Mouse (Mus musculus) gonadal fat pad, adult 2 months (tissue): ENCODE data around the gene Gart. TPM values are rescaled to one million over a fixed set of nuclear protein-coding genes. Genes with fewer than 3 reads are reported as not detected.

Experiments used
- DNase-seq: peaks from one replicate; pipeline ENCODE4 v3.0.0-alpha.2; 2012; ENCODE audit warnings: low read depth
- polyA plus RNA-seq: library from polyadenylated mRNA; depleted of rRNA; stranded (reverse); fragments of >200 nt; gene quantifications from 2 replicates; pipeline ENCODE4 v1.2.3, GENCODE M21; 2012

Gene Gart
- polyA plus RNA-seq, 1 experiment, result 36.3 TPM

DNA sequence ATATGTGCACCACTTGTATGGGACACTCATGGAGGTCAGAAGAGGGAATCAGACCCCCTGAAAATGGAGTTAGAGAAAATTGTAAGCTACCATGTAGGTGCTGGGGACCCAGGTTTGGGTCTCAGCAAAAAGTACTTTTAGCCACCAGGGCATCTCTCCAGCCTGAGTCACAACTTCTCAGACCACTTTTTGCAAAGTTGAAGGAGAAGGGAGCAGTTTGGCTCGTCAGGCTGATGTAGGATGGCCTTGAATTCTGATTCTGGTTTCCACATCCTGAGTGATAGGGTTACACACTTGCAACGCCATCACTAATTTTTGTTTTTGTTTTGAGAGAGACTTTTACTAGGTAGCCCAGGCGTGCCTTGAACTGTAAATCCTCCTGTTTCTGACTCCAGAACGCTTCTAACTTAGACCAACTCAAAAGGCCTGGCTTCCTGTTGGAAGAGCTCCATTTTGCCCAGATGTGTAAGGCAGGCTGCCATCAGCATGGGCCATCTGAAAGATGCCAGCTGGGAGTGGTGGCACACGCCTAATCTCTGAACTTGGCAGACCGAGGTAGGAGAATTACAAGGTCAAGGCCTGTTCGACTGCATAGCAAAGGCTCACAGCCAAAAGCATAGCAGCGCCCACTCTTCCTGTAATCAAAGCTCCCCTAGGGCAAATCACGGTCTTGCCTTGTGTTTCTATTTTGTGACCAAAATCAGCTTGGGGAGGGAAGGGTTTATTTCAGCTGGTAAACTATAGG is 37.1 kb downstream of the Gart start:
- no peak for DNase-seq

DNA sequence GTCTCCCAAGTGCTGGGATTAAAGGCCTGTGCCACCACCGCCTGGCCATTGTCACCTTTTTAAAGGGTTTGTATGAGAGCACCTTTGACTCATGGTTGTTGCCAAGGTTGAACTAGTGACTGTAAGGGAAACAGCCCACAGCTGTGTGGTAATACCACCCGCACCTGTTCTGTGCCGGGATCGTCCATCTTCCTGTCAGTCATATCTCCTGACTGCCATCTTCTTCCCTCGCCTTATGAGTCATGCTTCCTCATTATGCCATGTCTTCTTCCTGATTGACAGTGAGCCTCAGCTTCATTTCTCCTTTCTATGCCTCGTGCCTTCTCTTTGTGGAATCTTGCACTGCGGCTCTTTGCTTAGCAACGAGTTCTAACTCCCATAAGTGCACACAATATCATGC is 39.8 kb downstream of the Gart start:
- no peak for DNase-seq

DNA sequence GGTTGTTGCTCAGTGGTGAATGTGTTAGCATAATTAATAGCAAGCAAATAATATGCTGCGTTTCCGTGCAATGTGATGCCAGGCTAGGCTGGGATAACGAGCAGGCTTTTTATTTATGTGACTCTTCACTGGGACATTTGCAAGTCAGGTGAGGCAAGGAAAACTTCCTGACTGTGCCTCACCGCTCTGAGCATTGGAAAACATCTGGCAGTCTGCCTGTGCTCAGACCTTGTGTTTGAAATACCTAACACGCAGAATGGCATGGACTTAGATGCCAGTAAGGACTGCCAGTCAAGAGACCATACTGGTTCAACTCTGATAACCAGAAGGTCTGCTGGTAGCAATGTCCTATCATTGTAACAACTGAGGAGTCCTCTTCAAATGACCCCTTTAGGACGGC is 41.6 kb downstream of the Gart start:
- DNase-seq, result no peak

DNA sequence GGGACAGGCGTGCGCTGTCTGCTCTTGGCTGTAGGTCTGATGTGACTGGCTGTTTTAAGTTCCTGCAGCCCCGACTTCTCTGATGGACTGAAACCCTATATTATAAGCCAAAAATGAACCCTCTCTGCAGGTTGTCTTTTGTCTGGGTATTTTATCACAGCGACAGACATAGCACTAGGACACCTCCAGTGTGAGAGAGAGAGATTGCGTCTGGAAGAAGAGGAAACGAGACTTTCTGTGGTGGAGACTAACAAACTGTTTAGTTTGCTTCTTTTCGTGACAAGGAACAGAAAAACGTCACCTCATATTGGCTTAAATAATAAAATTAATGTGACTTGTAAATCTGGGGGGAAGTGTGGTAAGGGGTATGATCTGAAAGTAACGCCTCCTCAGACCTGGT is 45.1 kb downstream of the Gart start:
- no peak for DNase-seq

DNA sequence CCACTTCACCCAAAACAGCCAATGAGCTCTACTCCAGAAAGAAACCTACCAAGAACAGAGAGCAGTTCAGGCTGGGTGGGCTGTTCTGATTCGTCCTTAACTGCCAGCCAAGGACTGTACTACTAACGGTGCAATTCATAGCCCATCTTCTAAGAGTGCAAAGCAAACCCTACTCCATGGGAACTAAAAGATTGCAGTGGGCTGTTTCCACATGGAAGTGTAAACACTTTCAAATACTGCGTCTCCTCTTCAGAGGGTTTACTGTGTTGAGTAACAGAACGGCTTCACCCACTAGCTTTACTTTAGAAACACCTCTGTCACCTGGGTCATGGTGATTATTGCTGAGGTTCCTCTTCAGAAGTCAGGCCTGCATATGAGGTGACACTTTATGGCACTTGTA is 45.7 kb downstream of the Gart start:
- no peak for DNase-seq

DNA sequence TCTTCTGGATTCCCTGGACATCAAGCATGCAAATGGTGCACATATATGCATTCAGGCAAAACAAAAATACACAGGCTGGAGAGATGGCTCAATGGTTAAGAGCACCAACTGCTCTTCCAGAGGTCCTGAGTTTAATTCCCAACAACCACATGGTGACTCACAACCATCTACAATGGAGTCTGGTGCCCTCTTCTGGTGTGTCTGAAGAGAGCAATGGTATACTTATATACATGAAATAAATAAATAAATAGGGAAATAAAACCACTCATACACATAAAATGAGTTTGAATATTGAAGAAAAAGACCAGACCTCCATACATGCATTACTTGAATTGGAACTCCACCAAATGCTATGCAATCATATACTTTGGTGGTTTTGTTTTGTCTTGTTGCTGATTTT is 47.5 kb downstream of the Gart start:
- no peak for DNase-seq

DNA sequence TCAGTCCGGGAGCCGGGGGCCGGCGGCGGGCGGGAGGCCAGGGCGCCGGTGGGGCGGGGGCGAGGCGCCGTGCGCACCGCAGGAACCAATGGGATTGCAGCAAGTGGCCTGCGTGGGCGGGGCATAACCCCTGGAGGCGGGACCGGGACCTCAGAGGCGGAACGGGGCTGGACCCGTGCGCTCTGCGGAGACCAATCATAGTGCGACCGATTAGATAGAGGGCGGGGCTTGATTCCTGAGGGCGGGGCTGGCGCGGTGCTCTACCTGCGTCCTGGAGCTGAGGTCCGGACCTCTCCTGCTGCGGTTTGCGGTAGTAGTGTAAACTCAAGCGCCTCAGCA is 49.1 kb downstream of the Gart start, which contains the start of gene Tmem50b:
Tmem50b (minus strand) TSS at position 129 of the 339 bp plus-strand sequence.
- no peak for DNase-seq

DNA sequence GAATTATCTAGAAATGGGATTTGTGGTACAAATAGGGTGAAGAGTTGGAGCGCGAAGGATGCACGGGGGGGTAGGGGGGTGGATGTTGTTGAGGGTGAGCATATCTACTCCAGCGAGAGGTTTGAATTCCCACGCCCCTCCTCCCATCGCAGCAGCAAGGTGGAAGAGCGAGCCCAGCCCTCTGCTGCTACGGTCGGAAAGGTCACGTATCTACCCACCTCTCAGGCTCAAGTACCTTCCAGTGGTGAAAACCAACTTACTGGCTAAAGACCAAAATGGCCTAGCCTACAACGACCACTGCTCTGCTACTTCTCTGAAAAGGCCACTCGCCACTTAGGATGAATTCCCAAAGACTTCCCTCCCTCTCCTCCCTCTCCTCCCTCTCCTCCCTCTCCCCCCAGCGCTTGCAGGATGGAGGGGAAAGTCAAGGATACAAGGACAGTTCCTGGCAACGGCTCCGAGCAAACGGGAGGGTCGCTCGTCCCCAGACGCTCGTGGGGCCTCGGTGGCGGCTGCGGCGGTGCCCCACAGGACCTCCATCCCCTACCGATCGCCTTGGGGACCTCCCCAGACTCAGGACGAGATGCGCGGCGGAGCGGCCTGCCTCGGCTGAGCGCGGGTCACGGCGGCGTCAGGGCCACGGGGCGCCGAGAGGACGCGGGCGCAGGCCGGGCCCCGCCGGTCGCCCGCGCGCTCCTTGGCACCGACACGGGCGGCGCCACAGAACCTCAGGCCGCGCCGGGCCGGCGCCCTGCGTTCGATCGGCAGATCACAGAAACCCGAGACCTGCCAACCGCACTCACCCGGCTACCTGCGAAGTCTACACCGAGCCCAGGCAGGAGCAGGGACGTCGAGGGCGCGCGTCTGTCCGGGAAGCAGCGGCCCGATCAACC is 49.7 kb downstream of the Gart start:
- DNase-seq, result no peak

DNA sequence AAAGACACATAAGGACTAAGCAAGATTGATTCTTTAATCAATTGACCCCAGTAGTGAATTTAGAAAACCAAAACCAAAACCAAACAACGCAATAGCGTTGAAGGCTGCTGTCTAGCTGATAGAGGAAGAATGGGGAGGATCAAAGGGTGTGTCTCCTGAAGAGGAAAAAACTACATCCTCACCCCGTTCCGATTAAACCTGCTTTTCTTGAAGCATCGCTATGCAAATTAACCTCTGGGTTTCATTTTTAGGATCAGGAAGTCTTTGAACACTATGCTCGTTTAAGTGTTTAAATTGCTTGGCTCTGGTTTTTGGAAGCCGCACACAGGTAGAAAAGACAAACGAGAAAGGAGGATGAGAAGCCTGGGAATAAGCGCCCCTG is 50.4 kb downstream of the Gart start:
- DNase-seq, result no peak

DNA sequence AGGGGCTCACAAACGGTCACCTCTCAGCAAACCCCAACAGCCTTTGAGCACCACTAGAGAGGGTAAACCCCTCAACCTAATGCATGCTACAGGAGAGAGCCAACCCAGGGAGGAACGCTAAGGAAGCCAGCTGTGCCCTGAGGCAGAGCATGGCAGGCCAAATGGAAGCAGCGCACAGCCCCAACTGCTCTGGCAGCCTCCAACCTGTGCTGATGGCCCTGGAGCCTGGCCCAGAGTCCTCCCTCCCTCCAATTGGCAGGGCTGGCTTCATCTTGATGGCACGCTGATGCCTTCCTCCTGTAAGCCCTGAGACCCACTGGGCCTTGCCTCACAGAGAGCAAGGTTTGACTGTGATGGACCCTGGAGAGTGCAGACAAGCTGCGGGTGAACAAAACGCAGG is 51.7 kb downstream of the Gart start:
- no peak for DNase-seq

DNA sequence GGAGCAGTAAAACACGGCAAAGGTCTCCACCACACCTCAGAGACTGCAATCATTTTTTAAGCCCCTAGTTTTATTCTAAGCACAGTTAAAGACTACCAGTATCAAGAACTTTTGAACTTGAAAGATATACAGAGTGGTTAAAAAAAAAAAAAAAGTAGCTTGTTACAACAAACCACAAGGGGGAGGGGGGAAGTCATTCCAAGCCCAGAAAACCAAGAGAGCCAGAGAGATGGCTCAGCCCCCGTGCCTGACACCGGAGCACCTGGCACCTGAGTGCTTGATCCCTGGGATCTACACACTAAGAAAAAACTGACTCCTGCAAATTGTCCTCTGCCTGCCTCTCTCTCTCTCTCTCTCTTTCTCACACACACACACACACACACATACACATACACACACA is 53.5 kb downstream of the Gart start:
- no peak for DNase-seq

DNA sequence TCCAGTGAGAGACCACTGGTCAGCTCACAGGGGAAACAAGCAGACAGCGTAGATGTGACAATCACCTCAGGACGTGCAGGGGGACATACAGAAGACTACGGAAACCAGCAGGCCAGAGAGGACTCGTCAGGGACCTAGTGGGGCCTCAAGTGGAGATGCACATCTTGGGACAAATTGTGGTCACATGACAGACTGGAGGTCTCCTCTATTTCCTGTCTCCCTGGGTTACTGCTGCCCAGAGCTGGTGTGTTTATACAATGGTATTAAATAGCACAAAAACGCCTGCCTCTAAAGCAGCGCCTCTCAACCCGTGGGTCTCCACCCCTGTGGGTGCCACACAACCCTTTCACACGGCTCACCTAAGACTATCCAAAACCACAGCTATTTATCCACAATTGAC is 54.6 kb downstream of the Gart start:
- DNase-seq, result no peak

DNA sequence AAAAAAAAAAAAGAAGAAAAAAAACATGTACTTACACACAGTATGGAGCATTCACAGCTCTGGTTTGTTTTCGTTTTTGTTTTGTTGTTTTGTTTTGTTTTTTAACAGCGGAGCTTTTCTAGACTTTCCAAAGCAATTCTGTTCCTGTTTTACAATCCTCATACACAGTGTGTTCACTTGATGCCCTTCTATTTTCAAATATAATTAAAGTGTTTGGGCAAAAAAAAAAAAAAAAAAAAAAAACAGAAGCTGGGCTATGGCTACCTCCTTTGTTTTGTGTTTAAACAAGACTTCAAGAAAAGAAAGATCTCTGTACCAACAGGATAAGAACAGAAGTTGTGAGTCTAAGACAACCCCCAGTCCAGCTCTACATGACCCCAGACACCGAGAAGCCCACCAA is 58.0 kb downstream of the Gart start:
- no peak for DNase-seq

DNA sequence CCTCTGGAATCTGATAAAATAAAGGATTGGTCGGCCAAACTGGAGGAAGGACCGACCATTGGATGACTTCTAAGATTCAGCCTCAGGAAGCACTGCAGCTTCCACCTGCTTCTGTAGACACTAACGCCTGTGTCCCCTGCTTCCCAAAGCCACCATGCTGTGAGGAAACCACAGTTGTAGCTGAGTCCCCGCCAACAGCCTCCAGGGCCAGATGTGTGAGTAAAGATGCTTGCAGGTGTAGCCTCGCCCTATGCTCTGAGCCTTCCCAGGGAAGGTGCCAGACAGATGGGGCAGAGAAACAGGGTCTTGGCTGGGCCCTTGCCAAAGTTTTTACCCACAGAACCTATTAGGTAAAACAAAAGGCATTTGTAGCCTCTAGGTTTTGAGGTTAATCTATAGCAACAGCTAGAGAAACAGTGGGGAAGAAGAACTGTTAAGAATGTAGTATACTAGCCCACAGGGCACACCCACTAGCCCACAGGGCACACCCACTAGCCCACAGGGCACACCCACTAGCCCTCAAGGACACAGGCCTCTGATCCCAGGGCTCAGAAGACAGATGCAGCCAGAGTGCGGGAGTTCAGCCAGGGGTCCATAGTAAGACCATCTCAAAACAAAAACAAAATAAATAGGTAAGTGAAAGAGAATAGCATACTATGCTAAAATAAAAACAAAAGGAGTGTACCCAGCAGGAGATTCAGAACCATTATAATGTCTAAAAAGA is 58.9 kb downstream of the Gart start:
- no peak for DNase-seq

DNA sequence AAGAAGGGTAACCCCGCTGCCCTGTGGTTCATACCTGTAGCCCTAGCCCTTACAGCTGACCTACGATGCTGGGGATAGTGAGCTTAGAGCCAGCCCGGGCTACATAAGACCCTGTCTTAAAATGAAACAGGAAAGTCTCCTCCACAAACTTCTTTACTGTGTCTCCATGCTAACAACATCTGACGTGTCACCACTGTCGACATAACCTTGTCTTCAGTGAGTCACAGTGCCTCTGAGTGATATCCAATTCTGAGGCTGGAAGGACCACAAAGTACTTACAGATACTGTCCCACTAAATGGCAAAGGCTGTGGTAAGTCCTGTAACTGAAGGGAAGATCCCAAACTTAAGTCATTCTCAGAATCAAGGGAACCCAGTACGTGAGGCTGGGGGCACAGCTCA is 60.5 kb downstream of the Gart start:
- DNase-seq, result no peak

DNA sequence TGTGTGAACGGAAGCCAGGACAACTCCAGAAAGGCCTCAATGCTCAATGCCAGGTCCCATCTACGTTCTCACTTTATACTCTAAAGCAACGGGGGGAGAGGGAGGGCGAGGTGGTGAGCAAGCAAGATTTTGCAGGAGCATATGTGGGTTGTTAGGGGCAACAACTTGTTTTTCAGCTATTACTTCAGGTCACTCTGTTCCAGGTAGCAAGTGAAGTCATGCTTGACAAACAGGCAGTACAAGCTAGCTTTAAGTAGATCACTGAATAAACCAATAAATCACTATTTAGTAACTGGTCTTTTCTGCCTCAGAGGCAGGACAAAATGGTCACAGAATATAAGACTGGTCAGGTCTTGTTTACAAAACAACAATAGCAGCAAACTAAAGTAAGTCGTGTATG is 61.1 kb downstream of the Gart start:
- no peak for DNase-seq

DNA sequence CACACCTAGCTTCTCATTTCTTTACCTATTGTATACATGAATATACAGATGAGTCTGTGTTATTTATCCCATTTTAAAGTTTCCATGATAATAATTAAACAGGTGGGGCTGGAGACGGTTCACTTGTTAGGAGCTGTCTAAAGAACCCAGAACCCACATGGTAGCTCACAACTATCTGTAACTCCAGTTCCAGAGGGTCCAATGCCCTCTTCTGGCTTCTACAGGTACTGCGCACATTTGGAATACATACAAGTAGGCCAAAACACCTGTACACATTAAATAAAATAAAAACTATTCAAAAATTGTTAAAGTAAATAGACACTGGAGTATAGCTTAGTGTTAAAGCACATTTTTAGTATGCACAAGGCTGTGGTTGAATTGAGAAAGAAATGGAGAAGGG is 64.4 kb downstream of the Gart start:
- DNase-seq, result no peak

DNA sequence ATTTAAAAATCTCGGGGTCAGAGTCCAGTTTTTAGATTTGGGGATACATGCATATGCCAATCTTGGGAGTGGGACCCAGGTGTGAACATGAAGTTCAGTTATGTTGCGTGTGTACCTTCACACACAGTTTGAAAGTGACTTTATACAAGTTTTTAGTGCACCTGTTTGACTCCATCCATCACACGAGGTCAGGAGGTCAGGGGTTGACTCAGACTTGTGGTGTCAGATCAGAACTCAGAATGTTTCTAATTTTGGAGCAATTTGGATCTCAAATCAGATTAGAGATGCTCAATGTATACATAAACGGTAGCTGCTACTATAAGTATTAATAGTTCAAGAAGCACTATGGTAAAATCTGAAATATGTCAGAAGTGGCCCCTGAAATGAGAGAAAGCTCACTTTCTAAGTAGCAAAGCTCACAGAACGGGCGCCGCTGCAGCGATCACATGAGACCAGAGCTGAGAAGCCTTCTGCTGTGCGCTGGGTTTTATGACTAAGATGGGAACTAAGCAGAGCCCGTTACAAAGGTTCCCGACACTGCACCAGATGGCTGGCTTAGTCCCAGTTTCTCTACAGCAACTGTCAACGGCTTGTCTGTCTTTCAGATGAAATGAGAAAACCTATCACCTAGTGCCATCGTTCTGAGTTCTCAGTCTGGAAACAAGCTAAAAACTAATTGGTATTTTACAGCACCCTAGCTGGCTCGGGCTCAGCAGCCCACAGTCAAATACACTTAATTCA is 67.6 kb downstream of the Gart start:
- DNase-seq, result no peak

DNA sequence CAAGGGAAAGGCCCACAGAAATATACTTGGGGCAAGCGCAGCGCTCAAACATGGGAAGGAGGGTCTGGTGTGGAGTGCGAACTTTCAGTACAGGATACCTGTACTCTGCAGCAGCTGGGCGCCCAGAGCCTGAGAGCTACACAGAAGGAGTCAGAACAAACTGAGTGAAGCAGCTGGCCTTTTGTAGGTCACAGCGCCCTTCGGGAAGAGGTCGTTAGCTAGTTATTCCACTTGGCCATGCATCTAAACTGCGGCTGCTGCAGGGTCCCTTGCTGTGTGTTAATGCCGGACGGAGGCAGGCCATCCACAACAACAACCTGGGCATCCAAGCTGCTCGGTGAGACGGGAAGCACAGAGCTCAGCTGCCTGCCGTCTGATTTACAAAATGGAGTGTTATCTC is 71.6 kb downstream of the Gart start:
- no peak for DNase-seq
